Mouse (Mus musculus): ENCODE data around the gene Slc35e1.

GRCm38 (mm10) chr8:72517421-72517988, 25.1 kb upstream of the Slc35e1 start:
- TF ChIP-seq CTCF (IDR thresholded peaks at IDR 0.05; ENCODE audit: low read depth), result no peak
- no peak for TF ChIP-seq EP300 (IDR thresholded peaks at IDR 0.05; ENCODE audit: low read depth)
